Mouse (Mus musculus): ENCODE data around the gene Siva1. TPM values are rescaled to one million over a fixed set of nuclear protein-coding genes. Genes with fewer than 3 reads are reported as not detected.

The Siva1 gene
- polyA plus RNA-seq (2012; rRNA removed), result 29.9 and 30.4 TPM in 2 replicates

GRCm38 (mm10) chr12:112644180-112644854 is at the start of gene Siva1:
Siva1 (plus strand) TSS chr12:112644679.
- WGBS, result 1% methylated on average over 45 of the region's 46 CpGs
- peak; percentile 77 for DNase-seq (ENCODE audit: low read depth, low spot score)

GRCm38 (mm10) chr12:112594989-112595388 is 49.5 kb upstream of the Siva1 start:
- 72% methylated on average over 4 of the region's 4 CpGs for WGBS
- no peak for DNase-seq (ENCODE audit: low read depth, low spot score)

GRCm38 (mm10) chr12:112595626-112596025 is 48.9 kb upstream of the Siva1 start:
- no peak for DNase-seq (ENCODE audit: low read depth, low spot score)
- WGBS, result 68% methylated on average over 4 of the region's 4 CpGs

- WGBS, result 63% methylated on average over 9 of the region's 9 CpGs
- DNase-seq (ENCODE audit: low read depth, low spot score), result no peak
Observed at GRCm38 (mm10) chr12:112596454-112596853, 48.0 kb upstream of the Siva1 start.

- WGBS, result 79% methylated on average over 14 of the region's 14 CpGs
Observed at GRCm38 (mm10) chr12:112596891-112597500, 47.5 kb upstream of the Siva1 start.

GRCm38 (mm10) chr12:112597618-112598017 is 46.9 kb upstream of the Siva1 start:
- WGBS, result 93% methylated on average over 8 of the region's 8 CpGs
- no peak for DNase-seq (ENCODE audit: low read depth, low spot score)

More at GRCm38 (mm10) chr12:112596891-112597500, 47.5 kb upstream of the Siva1 start:
- DNase-seq (ENCODE audit: low read depth, low spot score), result no peak

GRCm38 (mm10) chr12:112599198-112599597 is 45.3 kb upstream of the Siva1 start:
- DNase-seq (ENCODE audit: low read depth, low spot score), result no peak
- 61% methylated on average over 4 of the region's 4 CpGs for WGBS

- no peak for DNase-seq (ENCODE audit: low read depth, low spot score)
- 91% methylated on average over 30 of the region's 30 CpGs for WGBS
Observed at GRCm38 (mm10) chr12:112599942-112600611, 44.4 kb upstream of the Siva1 start.

- no peak for DNase-seq (ENCODE audit: low read depth, low spot score)
- 85% methylated on average over 5 of the region's 5 CpGs for WGBS
Observed at GRCm38 (mm10) chr12:112604022-112604421, 40.5 kb upstream of the Siva1 start.

- WGBS, result 72% methylated on average over 20 of the region's 20 CpGs
- no peak for DNase-seq (ENCODE audit: low read depth, low spot score)
Observed at GRCm38 (mm10) chr12:112604709-112605649, 39.5 kb upstream of the Siva1 start.

- 42% methylated on average over 6 of the region's 6 CpGs for WGBS
- DNase-seq (ENCODE audit: low read depth, low spot score), result no peak
Observed at GRCm38 (mm10) chr12:112605766-112606165, 38.7 kb upstream of the Siva1 start.

GRCm38 (mm10) chr12:112606998-112607397 is 37.5 kb upstream of the Siva1 start:
- DNase-seq (ENCODE audit: low read depth, low spot score), result no peak
- 71% methylated on average over 6 of the region's 6 CpGs for WGBS

- DNase-seq (ENCODE audit: low read depth, low spot score), result no peak
- WGBS, result 93% methylated on average over 10 of the region's 10 CpGs
Observed at GRCm38 (mm10) chr12:112609031-112609430, 35.4 kb upstream of the Siva1 start.

GRCm38 (mm10) chr12:112616668-112617067 is 27.8 kb upstream of the Siva1 start:
- WGBS, result 47% methylated on average over 9 of the region's 9 CpGs

GRCm38 (mm10) chr12:112617184-112617583 is 27.3 kb upstream of the Siva1 start:
- DNase-seq (ENCODE audit: low read depth, low spot score), result no peak
- WGBS, result 68% methylated on average over 11 of the region's 11 CpGs

More at GRCm38 (mm10) chr12:112616668-112617067, 27.8 kb upstream of the Siva1 start:
- DNase-seq (ENCODE audit: low read depth, low spot score), result no peak

GRCm38 (mm10) chr12:112617898-112618380 is 26.5 kb upstream of the Siva1 start:
- 25% methylated on average over 8 of the region's 8 CpGs for WGBS
- DNase-seq (ENCODE audit: low read depth, low spot score), result no peak

GRCm38 (mm10) chr12:112618981-112619685 is 25.3 kb upstream of the Siva1 start:
- DNase-seq (ENCODE audit: low read depth, low spot score), result no peak
- 46% methylated on average over 13 of the region's 13 CpGs for WGBS

GRCm38 (mm10) chr12:112619686-112620353 is 24.7 kb upstream of the Siva1 start, which contains the start of gene Adssl1:
Adssl1 (plus strand) TSS chr12:112620045.
- WGBS, result 1% methylated on average over 56 of the region's 56 CpGs
- DNase-seq (ENCODE audit: low read depth, low spot score), result no peak

Measured in large intestine, adult 2 months (tissue).